Mouse (Mus musculus): ENCODE measurements around the gene Rgs7.

DNA sequence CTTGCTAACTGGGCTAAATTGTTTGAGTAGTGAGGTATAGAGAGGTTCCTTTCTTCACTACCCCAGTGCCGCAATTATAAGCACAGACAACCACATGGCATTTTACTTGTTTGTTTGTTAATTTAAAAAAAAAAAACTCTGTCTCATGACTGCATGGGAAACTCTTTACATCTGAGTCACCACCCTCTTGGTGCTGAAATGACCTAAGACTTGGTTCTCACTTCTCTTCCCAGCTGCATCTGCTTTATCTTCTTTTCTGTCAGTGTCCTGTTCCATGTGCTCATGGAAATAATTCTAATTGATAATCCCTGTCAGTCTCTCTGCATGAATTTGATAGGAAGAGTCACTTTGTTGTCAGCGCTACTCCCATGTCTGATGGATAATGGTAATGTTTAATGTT lies 272.7 kb downstream of the Rgs7 start:
- TF ChIP-seq CTCF (IDR thresholded peaks at IDR 0.05; ENCODE audit: extremely low read depth, insufficient read depth, insufficient read length, insufficient replicate concordance) (no peak), POLR2A (IDR thresholded peaks at IDR 0.05; ENCODE audit: low read depth, low read length) (no peak)

All from spleen, adult 2 months (tissue).